Mouse (Mus musculus) lung, adult 2 months (tissue): Measurements from ENCODE around the gene Tmprss3. TPM values are rescaled to one million over a fixed set of nuclear protein-coding genes. Genes with fewer than 3 reads are reported as not detected.

Source experiments
- DNase-seq: peaks from one replicate; pipeline ENCODE4 v3.0.0; 2022
- H3K4me1 ChIP-seq: fragments of 200-500 bp; 2 replicates; pipeline ENCODE4 v1.6.1; 2011; ENCODE audit warnings: low read length; ENCODE audit not compliant: control insufficient read depth, insufficient read depth
- H3K4me3 ChIP-seq: fragments of 200-500 bp; replicated peaks from 2 replicates; pipeline ENCODE3; 2011; ENCODE audit warnings: low read depth, mild to moderate bottlenecking, control low read depth, low read length; ENCODE audit errors: extremely low read depth
- CTCF ChIP-seq: fragments of 200-500 bp; IDR thresholded peaks from 2 replicates; pipeline ENCODE4 v1.5.1; 2011; ENCODE audit warnings: mild to moderate bottlenecking, low read length, control low read depth; ENCODE audit not compliant: insufficient read depth
- POLR2A ChIP-seq: fragments of 200-500 bp; IDR thresholded peaks from 2 replicates; pipeline ENCODE4 v1.6.1; 2011; ENCODE audit warnings: low read depth, mild to moderate bottlenecking, control low read depth, low read length, borderline replicate concordance; ENCODE audit errors: extremely low read depth
- WGBS: fragments of 180-500 bp; shearing (Covaris S2); methylation state at CpG from one replicate; pipeline ENCODE4 v1.1.7; 2018; 5-methylcytosine and 5-hydroxymethylcytosine counted together
- polyA plus RNA-seq: library from polyadenylated mRNA; depleted of rRNA; stranded (reverse); fragments of >200 nt; gene quantifications from 2 replicates; pipeline ENCODE4 v1.2.3, GENCODE M21; 2012; rRNA removed

Tmprss3 gene
- 0.05 and 0.11 TPM in 2 replicates for polyA plus RNA-seq

GRCm38 (mm10) chr17:31198877-31199276, at the start of gene Tmprss3:
Gene Tmprss3 (minus strand): TSS chr17:31198977.
- WGBS = 91% methylated on average over 11 of the region's 11 CpGs
- H3K4me1 ChIP-seq = no peaks in the 10 kb centered on the region
- no peak within 1 kb of the TSS for H3K4me3 ChIP-seq
- TF ChIP-seq POLR2A (no peak), CTCF (no peak)
- no peak for DNase-seq

- H3K4me3 ChIP-seq = no peak overlapping the region
- TF ChIP-seq CTCF = no peak
- TF ChIP-seq POLR2A = no peak
- WGBS = 37% methylated on average over 5 of the region's 5 CpGs
- H3K4me1 ChIP-seq = no peaks in the 10 kb centered on the region
- DNase-seq = no peak
Observed at GRCm38 (mm10) chr17:31247144-31247543, 48.4 kb upstream of the Tmprss3 start.

- DNase-seq = no peak
- WGBS = 60% methylated on average over 5 of the region's 5 CpGs
- TF ChIP-seq CTCF = no peak
- no peak for TF ChIP-seq POLR2A
- Histone ChIP-seq H3K4me1 (no peaks in the 10 kb centered on the region), H3K4me3 (no peak overlapping the region)
Observed at GRCm38 (mm10) chr17:31245321-31245720, 46.5 kb upstream of the Tmprss3 start.

- TF ChIP-seq POLR2A (no peak), CTCF (peak; percentile 34)
- DNase-seq = no peak
- 0% methylated on average over 1 of the region's 1 CpGs for WGBS
- no peak overlapping the region for H3K4me3 ChIP-seq
- H3K4me1 ChIP-seq = no peaks in the 10 kb centered on the region
Observed at GRCm38 (mm10) chr17:31242764-31243163, 44.0 kb upstream of the Tmprss3 start.

GRCm38 (mm10) chr17:31241156-31241555, 42.4 kb upstream of the Tmprss3 start:
- Histone ChIP-seq H3K4me3 (no peak overlapping the region), H3K4me1 (no peaks in the 10 kb centered on the region)
- no peak for DNase-seq
- TF ChIP-seq POLR2A = no peak
- no peak for TF ChIP-seq CTCF
- WGBS = 79% methylated on average over 8 of the region's 8 CpGs

- Histone ChIP-seq H3K4me1 (no peaks in the 10 kb centered on the region), H3K4me3 (no peak overlapping the region)
- TF ChIP-seq CTCF (no peak), POLR2A (no peak)
- no peak for DNase-seq
- 73% methylated on average over 7 of the region's 7 CpGs for WGBS
Observed at GRCm38 (mm10) chr17:31238234-31239020, 39.6 kb upstream of the Tmprss3 start.

GRCm38 (mm10) chr17:31235915-31236314, 37.1 kb upstream of the Tmprss3 start:
- no peak overlapping the region for H3K4me3 ChIP-seq
- TF ChIP-seq CTCF (no peak), POLR2A (no peak)
- DNase-seq = no peak
- H3K4me1 ChIP-seq = no peaks in the 10 kb centered on the region
- 78% methylated on average over 1 of the region's 1 CpGs for WGBS

- TF ChIP-seq POLR2A = no peak
- no peak for TF ChIP-seq CTCF
- 54% methylated on average over 8 of the region's 8 CpGs for WGBS
- H3K4me3 ChIP-seq = no peak overlapping the region
- H3K4me1 ChIP-seq = no peaks in the 10 kb centered on the region
- DNase-seq = no peak
Observed at GRCm38 (mm10) chr17:31232251-31233010, 33.7 kb upstream of the Tmprss3 start.

- WGBS = 52% methylated on average over 6 of the region's 6 CpGs
- Histone ChIP-seq H3K4me3 (no peak overlapping the region), H3K4me1 (no peaks in the 10 kb centered on the region)
- no peak for DNase-seq
- TF ChIP-seq CTCF (no peak), POLR2A (no peak)
Observed at GRCm38 (mm10) chr17:31231780-31232179, 33.0 kb upstream of the Tmprss3 start.
